Mouse (Mus musculus) lung, postnatal 14 days (tissue): ENCODE results near the gene Col15a1.
A peak's percentile ranks its signal among the peaks of the same experiment; 100 is the strongest.

Experiments used
- DNase-seq: peaks from one replicate; pipeline ENCODE4 v3.0.0; 2021

Col15a1 gene

DNA sequence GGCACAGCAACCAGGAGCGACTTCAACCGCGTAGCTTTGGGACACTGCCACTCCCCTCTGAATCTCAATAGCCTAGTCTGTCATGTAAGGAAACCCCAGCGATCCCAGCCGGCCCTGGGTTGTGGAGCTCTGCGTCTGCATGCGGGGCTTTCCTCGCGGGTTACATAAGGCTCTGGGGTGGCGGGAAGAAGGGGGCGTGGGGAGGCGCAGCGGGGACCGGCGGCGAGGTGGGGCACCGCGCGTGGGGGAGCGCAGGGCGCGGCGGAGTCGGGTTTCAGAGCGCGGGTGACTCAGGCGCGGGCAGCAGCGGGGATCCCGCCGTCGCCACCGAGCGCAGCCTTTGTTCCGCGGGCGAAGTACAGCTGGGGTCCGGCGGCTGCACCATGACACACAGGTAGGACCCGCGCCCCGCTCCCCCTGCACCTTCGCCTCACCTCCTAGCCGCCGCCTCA is at the start of gene Col15a1:
Gene Col15a1, plus strand, starts transcription at position 193 of the 452 bp plus-strand sequence.
- no peak for DNase-seq

- DNase-seq, result no peak
Measured at GRCm38 (mm10) chr4:47161103-47161755, 46.7 kb upstream of the Col15a1 start.

GRCm38 (mm10) chr4:47161756-47162587 is 46.0 kb upstream of the Col15a1 start:
- no peak for DNase-seq

- DNase-seq, result no peak
Measured at GRCm38 (mm10) chr4:47172314-47172713, 35.6 kb upstream of the Col15a1 start.

- DNase-seq, result no peak
Measured at GRCm38 (mm10) chr4:47177101-47177500, 30.9 kb upstream of the Col15a1 start.

DNA sequence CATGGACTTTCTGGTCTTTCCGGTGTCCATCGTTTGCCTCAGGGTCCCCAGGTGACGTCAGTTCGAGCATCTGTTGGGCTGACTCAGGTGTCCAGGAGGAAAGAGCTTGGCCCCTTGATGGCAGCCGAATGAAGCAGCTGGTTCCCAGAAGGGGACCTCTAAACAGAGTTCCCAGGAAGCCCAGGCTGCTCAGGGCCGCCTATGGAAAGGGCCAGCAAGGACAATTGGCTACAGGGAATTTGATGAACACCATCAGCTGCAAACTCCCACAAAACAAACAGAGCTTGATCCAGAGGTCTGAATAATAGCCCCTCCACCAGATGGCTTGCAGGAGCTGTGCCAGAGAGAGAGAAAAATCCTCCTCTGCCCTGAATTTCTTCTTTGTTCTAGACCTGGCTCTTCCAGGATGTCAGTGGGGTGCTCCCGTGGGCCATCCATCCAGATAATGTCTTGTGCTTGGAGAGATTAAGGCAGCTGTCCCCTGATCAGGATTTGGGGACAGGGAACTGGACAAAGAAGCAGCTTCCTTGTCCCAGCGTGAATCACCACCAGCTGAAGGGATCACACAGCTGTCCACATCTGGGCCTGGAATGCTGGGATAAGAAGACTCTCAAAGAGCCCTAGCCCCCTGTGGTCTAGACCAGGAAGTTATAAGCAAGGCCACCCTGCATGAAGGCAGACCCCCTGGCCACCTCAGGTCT is 29.6 kb upstream of the Col15a1 start:
- DNase-seq, result peak; percentile 7

DNA sequence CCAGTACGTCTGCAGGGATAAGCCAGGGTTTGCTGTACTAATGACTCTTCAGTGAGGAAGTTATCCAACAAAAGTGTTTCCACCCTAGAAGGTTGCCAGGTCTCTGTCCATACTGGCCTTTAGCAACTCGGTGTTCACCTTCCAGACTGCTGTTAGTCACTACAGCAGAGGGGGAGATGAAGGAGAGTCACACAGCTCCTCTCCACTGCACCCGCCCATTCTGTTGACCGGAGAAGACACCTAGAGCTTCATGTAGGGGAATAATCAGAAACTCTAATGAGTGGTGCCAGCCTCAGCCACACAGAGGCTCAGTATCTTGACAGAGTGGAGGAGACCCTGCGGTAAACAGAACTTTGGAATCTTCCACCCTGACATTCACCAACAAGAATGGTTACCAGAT is 28.4 kb upstream of the Col15a1 start:
- DNase-seq, result no peak

GRCm38 (mm10) chr4:47184058-47184661 is 23.8 kb upstream of the Col15a1 start:
- DNase-seq, result peak; percentile 3

DNA sequence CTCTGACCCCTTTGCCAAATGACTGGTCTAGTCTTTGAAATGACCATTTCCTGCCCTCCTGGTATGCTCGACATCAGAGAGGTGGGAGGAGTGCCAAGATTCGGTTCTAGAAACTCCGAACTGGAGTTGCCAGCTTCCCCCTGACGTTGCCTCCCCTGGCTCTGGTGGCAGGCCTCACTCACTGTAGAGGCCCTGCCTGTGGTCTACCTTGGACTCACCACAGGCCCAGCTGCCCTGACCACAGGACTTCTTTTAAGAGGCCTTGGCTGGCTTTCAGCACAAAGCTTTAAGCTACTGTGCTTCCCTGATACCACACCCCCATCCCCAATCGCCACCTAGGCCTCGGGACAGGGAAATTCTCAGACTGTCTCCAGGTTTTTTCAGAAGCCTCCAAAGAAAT is 21.4 kb upstream of the Col15a1 start:
- DNase-seq, result no peak

DNA sequence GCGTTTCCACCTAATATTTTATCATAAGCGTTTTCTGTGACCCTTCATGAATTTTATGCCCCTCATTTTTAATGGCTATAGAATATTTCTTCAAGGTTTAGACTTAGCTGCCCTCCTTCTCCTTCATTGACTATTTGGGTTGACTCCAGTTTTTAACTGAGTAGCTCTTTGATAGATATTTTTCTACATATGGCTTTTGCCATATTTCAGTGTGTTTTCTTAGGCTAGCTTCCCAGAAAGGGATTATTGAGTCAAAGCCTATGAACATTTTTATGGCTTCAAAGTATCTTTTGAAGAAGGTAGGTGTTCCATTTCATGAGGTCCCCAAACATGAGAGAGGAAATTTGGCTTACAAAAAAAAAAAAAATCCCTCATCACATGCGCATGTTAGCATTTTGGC is 11.8 kb upstream of the Col15a1 start:
- DNase-seq, result no peak

- no peak for DNase-seq
Measured at GRCm38 (mm10) chr4:47203643-47204042, 4.3 kb upstream of the Col15a1 start.

GRCm38 (mm10) chr4:47205846-47206245 is 2.1 kb upstream of the Col15a1 start:
- DNase-seq, result peak; percentile 53

- no peak for DNase-seq
Measured at GRCm38 (mm10) chr4:47208421-47208991, 545 bp downstream of the Col15a1 start.

GRCm38 (mm10) chr4:47209466-47209865 is 1.5 kb downstream of the Col15a1 start:
- DNase-seq, result no peak

GRCm38 (mm10) chr4:47218828-47219227 is 10.9 kb downstream of the Col15a1 start:
- no peak for DNase-seq

- DNase-seq, result no peak
Measured at GRCm38 (mm10) chr4:47219393-47219792, 11.4 kb downstream of the Col15a1 start.

DNA sequence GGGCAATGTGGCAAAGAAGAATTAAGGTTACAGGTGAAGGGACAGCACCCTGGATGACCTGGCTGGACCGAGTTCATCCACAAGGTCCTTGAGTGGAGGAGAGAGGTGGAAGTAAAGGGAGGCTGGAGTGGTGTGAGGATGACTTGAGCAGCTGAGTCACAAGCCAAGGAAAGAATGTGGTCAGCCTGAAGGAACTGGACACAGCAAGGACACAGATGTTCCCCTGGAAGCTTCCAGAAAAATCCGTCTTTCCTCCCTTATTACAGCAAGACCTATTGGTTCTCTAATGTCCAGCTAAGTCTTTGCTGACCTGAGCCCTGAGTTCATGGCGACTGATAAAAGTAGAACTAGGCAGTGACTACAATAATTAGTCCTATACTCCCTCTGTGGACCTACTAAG is 12.6 kb downstream of the Col15a1 start:
- no peak for DNase-seq

- no peak for DNase-seq
Measured at GRCm38 (mm10) chr4:47222146-47222545, 14.2 kb downstream of the Col15a1 start.

GRCm38 (mm10) chr4:47225920-47226319 is 18.0 kb downstream of the Col15a1 start:
- no peak for DNase-seq

GRCm38 (mm10) chr4:47227101-47227500 is 19.1 kb downstream of the Col15a1 start:
- no peak for DNase-seq

DNA sequence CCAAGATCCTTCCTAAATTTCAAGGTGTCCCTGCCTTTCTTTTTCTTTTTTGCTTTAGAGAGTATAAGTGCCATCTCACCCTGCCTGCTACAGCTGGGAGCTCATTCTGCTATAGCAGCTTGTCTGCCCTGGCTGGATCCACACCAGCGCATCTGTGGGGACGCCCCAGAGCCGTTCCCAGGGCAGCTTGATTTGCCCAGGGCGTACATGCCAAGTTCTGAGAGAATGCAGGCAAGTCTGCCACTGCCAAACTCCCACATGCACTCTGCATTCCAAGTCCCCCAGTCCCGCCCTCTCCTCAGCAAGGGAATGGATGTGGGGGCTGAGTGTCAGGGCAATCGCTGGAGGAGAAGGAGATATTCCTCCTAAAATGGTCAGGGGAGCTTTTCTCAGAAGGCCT is 19.8 kb downstream of the Col15a1 start:
- DNase-seq, result no peak

- no peak for DNase-seq
Measured at GRCm38 (mm10) chr4:47228945-47229344, 21.0 kb downstream of the Col15a1 start.

DNA sequence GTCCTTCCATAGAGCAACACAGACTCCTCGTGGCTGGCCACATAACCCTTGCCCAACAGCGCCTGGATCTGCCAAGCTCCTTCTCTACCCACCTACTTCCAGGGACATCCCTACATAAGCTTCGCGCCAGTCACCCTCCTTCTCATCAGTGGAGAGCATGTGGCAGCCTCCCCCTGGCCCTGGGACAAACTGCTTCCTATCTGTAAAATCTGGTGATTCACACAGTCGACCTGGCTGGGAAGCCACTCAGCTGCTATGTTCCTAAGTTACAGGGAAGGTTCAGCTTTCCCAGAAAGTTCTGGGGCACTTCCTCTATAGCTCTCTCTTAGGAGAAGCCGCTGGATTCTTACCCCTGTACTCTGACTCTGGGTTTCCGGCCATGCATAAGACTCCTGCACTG is 22.5 kb downstream of the Col15a1 start:
- DNase-seq, result no peak
